ENCODE assay signal across 9 mouse cellular contexts in genomic region chr14:25546852-25547621, GRCm38 (mm10).
DNase-seq lines count a peak whose midpoint lies in the region; TF ChIP-seq lines count a peak whose summit lies in the region.
"Had no signal": no experiment of that assay in that cellular context is flagged by ENCODE, and none has a peak within 500 bp of the region (broad histone marks: within the 10 kb centered on the region; RNA-seq: fewer than 3 reads in every experiment).

No protein-coding gene starts in this region.

- H3K4me3 ChIP-seq in myocyte: no peak overlapping the region
- H3K4me3 ChIP-seq: erythroblast, embryonic 14.5 days had no signal

- no peak overlapping the region for H3K4me2 ChIP-seq in myocyte (ENCODE audit: low read depth)

- no peaks in the 10 kb centered on the region for H3K27me3 ChIP-seq in myocyte (ENCODE audit: control insufficient read depth, insufficient read depth, insufficient read length)

- TF ChIP-seq POLR2A in myocyte (IDR thresholded peaks at IDR 0.05; ENCODE audit: insufficient read length, low read depth): no peak

- H3K79me2 ChIP-seq in myocyte (ENCODE audit: control insufficient read depth, insufficient read depth): peaks cover 36% of the 10 kb centered on the region

- DNase-seq in cerebellum, adult 11-12 months: peak; percentile 69
- DNase-seq in cerebellum, adult 9-10 months: no peak
- DNase-seq in ovary, postnatal 36 days (ENCODE audit: low spot score): peak; percentile 72
- DNase-seq in ovary, postnatal 10 days (ENCODE audit: low spot score): no peak
- peak; percentile 56 for DNase-seq in kidney, postnatal 10 days
- no peak for DNase-seq in layer of hippocampus, adult 18-20 months (ENCODE audit: low spot score in 2 of 2)
- DNase-seq in Muller cell, postnatal 12 days (ENCODE audit: inconsistent ontology term): no peak

- peaks cover 16% of the 10 kb centered on the region for H3K36me3 ChIP-seq in myocyte (ENCODE audit: control insufficient read depth, insufficient read depth)

- H3ac ChIP-seq in myocyte (ENCODE audit: control insufficient read depth, insufficient read length): no peak overlapping the region

TF ChIP-seq in myocyte, 11 proteins besides CTCF, POLR2A, EP300 and RAD21:
- TF ChIP-seq MYOD1 (IDR thresholded peaks at IDR 0.05; ENCODE audit: control insufficient read depth in 1 of 3, insufficient read length in 2 of 3, low read depth in 2 of 3): peak in 2 of 3 experiments; percentile 74 to 84
- no peak for TF ChIP-seq TCF12 (IDR thresholded peaks at IDR 0.05; ENCODE audit: insufficient read depth, poor library complexity, severe bottlenecking)
- no peak for TF ChIP-seq SRF (IDR thresholded peaks at IDR 0.05; ENCODE audit: control insufficient read depth, insufficient read length, low read depth)
- peak in 1 of 3 experiments; percentile 32 for TF ChIP-seq MYOG (IDR thresholded peaks at IDR 0.05; ENCODE audit: control insufficient read depth in 1 of 3, insufficient read depth in 1 of 3, insufficient read length in 2 of 3, low read depth in 2 of 3)
- no peak for TF ChIP-seq MAX (IDR thresholded peaks at IDR 0.05; ENCODE audit: low read depth)
- peak; percentile 39 for TF ChIP-seq POLR2AphosphoS2 (IDR thresholded peaks at IDR 0.05; ENCODE audit: insufficient read length, low read depth)
- no peak for TF ChIP-seq E2F4 (IDR thresholded peaks at IDR 0.05; ENCODE audit: insufficient read depth)

Comparison
In these comparisons a context has a peak if more than half of its experiments do, and no peak if none do; other contexts are left out.
1. DNase-seq: peak in cerebellum, adult 11-12 months (single experiment), ovary, postnatal 36 days (single experiment) and kidney, postnatal 10 days (single experiment); none in cerebellum, adult 9-10 months (single experiment), ovary, postnatal 10 days (single experiment), layer of hippocampus, adult 18-20 months (0 of 2) and Muller cell, postnatal 12 days (single experiment).